Mouse (Mus musculus): Measurements from ENCODE around the gene Filip1l. TPM values are rescaled to one million over a fixed set of nuclear protein-coding genes. Genes with fewer than 3 reads are reported as not detected.

The Filip1l gene
- total and polyA plus RNA-seq, 2 experiments from 2014 or later: 1.3 to 1.7 TPM

DNA sequence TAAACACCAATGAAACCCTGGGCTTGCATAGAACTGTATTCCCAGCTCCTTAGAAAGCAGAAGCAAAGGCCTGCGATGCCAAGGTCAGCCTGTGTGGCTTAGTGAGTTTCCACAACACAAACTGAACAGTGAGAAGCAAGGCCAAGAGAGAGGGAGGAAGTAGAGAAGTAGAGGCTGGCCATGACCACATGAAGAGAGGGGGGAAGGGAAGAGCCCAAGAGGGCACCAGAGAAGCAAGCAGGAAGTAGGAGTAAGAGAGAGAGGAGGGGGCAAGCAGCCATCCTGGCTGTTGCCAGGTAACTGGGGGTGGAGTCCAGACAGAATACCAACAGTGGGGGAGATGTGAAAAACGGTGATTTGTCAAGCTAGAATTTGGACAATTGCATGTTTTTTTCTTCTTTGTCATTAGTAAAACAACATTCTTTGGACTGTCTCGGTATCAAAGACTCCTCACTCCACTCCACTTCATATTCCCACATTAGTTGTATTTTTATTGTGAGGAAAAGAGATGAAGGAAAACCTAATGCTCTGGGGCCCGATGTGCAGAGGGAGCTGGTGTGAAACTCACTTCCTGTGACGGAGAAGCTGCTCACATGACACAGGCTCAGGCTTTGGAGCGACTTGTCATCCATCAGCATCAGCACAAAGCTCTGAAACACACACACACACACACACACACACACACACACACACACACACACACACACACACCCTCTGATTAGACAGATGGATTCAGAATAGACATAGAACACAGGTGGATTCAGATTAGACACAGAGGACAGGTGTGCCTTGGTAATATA is 70.3 kb downstream of the Filip1l start:
- Histone ChIP-seq H3K36me3 (ENCODE audit: insufficient read depth) (no peaks in the 10 kb centered on the region), H3K27me3 (ENCODE audit: insufficient read depth, low read length) (no peaks in the 10 kb centered on the region), H3K4me1 (ENCODE audit: insufficient read depth) (no peaks in the 10 kb centered on the region), H3K4me3 (ENCODE audit: low read depth, low read length) (no peak overlapping the region), H3K27ac (ENCODE audit: low read depth, low read length) (no peak overlapping the region), H3K9ac (no peak overlapping the region), H3K4me2 (ENCODE audit: low read depth) (no peak overlapping the region), H3K9me3 (ENCODE audit: low read length) (no peaks in the 10 kb centered on the region)
- no peak for DNase-seq
- ATAC-seq: no peak; the same call in 1 of the 2 replicates
- 66% methylated on average over 6 of the region's 6 CpGs for WGBS
- TF ChIP-seq CTCF (IDR thresholded peaks at IDR 0.05; ENCODE audit: low read depth): no peak

DNA sequence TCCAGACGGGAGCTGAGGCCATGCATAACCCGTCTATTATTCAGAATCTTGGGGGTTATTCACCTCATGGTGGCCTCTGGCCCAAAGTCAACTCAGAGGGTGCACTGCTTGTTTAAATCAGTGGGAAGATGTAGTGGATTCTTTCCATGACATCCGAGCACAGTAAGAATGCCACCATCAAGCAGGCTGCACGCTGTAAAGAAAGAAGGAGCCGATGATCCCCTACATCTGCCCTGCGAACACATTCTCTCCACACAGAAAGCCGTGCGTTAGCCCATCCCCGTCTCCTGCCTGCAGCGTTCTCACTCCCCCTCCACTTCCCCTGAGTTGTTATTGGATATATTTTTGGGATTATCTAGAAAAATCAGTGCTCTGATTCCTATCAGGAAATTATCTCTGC is 73.8 kb downstream of the Filip1l start:
- WGBS: 71% methylated on average over 10 of the region's 10 CpGs
- no peak; the same call in 1 of the 2 replicates for ATAC-seq
- no peak for DNase-seq
- H3K4me2 ChIP-seq (ENCODE audit: low read depth): no peak overlapping the region
- H3K27ac ChIP-seq (ENCODE audit: low read depth, low read length): no peak overlapping the region
- TF ChIP-seq CTCF (IDR thresholded peaks at IDR 0.05; ENCODE audit: low read depth): no peak
- H3K9me3 ChIP-seq (ENCODE audit: low read length): no peaks in the 10 kb centered on the region
- H3K27me3 ChIP-seq (ENCODE audit: insufficient read depth, low read length): no peaks in the 10 kb centered on the region
- no peak overlapping the region for H3K4me3 ChIP-seq (ENCODE audit: low read depth, low read length)
- no peaks in the 10 kb centered on the region for H3K36me3 ChIP-seq (ENCODE audit: insufficient read depth)
- H3K9ac ChIP-seq: no peak overlapping the region
- no peaks in the 10 kb centered on the region for H3K4me1 ChIP-seq (ENCODE audit: insufficient read depth)

DNA sequence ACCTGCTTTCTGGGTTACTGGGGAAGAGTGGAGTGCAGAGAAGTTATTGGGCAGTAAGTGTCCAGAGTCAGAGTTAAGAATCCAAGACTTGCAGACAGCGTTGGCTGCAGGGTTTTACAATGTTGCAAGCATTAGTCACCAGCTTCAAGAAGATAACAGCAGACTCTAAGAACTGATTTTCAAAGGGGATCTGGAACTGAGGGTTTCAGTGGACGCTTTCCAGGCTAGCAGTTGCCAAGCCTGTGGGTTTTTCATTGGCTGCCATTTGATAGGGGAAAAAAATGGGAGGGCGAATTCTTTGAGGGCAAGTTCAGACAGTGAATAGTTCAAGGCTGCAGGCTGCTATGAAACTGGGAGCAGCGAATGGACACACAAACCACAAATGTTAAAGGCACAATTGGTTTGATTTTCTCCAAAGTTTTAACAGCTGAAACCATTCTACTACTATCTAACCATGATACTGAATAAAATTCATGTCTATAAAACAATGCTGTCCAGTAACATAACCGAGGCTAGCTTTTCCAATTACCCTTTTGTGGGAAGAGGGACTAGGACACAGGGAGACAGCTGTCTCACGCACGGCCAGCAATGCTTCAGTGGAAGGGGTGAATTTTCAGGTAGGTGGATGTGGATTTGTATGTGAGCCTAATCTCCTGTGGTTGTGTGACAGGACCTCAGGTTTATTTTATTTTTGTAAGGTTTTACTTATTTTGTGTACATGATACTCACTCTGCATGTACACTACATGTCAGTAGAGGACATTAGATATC is 74.8 kb downstream of the Filip1l start:
- H3K27ac ChIP-seq (ENCODE audit: low read depth, low read length): no peak overlapping the region
- no peak for ATAC-seq
- no peaks in the 10 kb centered on the region for H3K27me3 ChIP-seq (ENCODE audit: insufficient read depth, low read length)
- no peak for DNase-seq
- no peak for TF ChIP-seq CTCF (IDR thresholded peaks at IDR 0.05; ENCODE audit: low read depth)
- H3K4me2 ChIP-seq (ENCODE audit: low read depth): no peak overlapping the region
- no peaks in the 10 kb centered on the region for H3K9me3 ChIP-seq (ENCODE audit: low read length)
- no peaks in the 10 kb centered on the region for H3K36me3 ChIP-seq (ENCODE audit: insufficient read depth)
- H3K4me1 ChIP-seq (ENCODE audit: insufficient read depth): no peaks in the 10 kb centered on the region
- WGBS: 75% methylated on average over 7 of the region's 7 CpGs
- H3K4me3 ChIP-seq (ENCODE audit: low read depth, low read length): no peak overlapping the region
- H3K9ac ChIP-seq: no peak overlapping the region

DNA sequence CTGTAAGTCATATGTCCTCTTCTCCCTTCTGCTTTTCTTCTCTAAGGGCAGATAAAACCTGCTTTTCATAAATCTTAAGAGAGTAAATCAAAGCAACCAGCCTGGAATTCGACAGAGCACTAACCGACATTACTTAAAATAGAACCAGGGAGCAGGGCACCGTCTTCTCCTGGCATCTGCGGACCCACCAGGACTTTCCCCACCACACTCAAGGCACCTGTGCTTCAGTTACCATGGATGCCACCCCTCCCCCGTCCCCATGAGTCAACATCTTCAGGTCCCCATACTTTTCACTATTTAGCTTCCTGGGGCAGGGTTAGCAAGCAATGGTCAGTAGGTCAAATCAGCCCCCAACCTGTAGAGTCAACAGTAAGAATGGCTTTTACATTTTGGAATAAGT is 76.1 kb downstream of the Filip1l start:
- Histone ChIP-seq H3K4me2 (ENCODE audit: low read depth) (no peak overlapping the region), H3K4me1 (ENCODE audit: insufficient read depth) (no peaks in the 10 kb centered on the region), H3K27ac (ENCODE audit: low read depth, low read length) (no peak overlapping the region), H3K9me3 (ENCODE audit: low read length) (no peaks in the 10 kb centered on the region), H3K9ac (no peak overlapping the region), H3K4me3 (ENCODE audit: low read depth, low read length) (no peak overlapping the region), H3K27me3 (ENCODE audit: insufficient read depth, low read length) (no peaks in the 10 kb centered on the region; the same call in 1 of the 2 replicates), H3K36me3 (ENCODE audit: insufficient read depth) (no peaks in the 10 kb centered on the region)
- WGBS: 95% methylated on average over 5 of the region's 5 CpGs
- no peak for TF ChIP-seq CTCF (IDR thresholded peaks at IDR 0.05; ENCODE audit: low read depth)
- DNase-seq: no peak
- ATAC-seq: no peak

DNA sequence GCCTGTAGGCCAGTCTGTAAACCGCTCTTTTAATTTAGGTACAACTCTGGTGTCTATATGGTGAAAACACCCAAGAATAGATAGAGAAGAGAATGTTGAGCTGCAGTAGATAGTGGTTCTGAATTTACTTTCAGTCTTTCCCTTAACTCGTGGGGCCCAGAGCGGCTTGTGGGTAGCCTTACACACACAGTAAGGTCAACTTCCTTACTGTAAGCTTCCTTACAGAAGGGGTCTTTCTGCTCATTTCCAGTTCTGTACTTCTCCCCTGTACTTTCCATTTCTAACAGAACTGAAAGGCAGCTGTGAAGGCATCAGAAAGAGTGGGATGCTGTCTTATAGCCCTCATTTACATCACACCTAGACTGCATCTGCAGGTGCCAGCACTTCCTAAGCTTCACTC is 78.4 kb downstream of the Filip1l start:
- no peak for ATAC-seq
- DNase-seq: no peak
- no peak overlapping the region for H3K27ac ChIP-seq (ENCODE audit: low read depth, low read length)
- no peaks in the 10 kb centered on the region for H3K9me3 ChIP-seq (ENCODE audit: low read length)
- no peak overlapping the region for H3K4me3 ChIP-seq (ENCODE audit: low read depth, low read length)
- WGBS: 96% methylated on average over 3 of the region's 3 CpGs
- H3K27me3 ChIP-seq (ENCODE audit: insufficient read depth, low read length): no peaks in the 10 kb centered on the region; the same call in 1 of the 2 replicates
- no peaks in the 10 kb centered on the region for H3K4me1 ChIP-seq (ENCODE audit: insufficient read depth)
- H3K4me2 ChIP-seq (ENCODE audit: low read depth): no peak overlapping the region
- H3K9ac ChIP-seq: no peak overlapping the region
- H3K36me3 ChIP-seq (ENCODE audit: insufficient read depth): no peaks in the 10 kb centered on the region
- TF ChIP-seq CTCF (IDR thresholded peaks at IDR 0.05; ENCODE audit: low read depth): no peak

DNA sequence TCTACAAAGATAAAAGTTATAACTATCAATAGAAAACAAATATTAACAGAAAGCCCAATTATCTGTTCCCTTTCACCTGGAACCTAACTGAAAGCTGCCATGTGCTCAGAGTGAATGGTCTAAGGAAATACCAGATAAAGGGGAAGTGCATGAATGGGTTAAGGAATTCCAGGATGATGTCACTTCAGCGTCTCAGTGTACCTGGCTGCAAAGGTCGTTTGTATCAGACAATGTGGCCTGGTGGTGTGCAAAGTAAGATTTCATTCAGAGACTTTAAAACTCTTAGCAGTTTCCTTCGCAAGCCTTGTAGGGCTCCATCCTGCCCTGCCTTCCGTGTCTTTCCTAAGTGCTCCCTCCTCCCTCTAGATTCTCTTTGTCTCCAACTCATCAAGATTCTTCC is 80.3 kb downstream of the Filip1l start:
- Histone ChIP-seq H3K4me1 (ENCODE audit: insufficient read depth) (no peaks in the 10 kb centered on the region), H3K9ac (no peak overlapping the region), H3K27ac (ENCODE audit: low read depth, low read length) (no peak overlapping the region), H3K27me3 (ENCODE audit: insufficient read depth, low read length) (no peaks in the 10 kb centered on the region; the same call in 1 of the 2 replicates), H3K4me2 (ENCODE audit: low read depth) (no peak overlapping the region), H3K36me3 (ENCODE audit: insufficient read depth) (no peaks in the 10 kb centered on the region), H3K9me3 (ENCODE audit: low read length) (no peaks in the 10 kb centered on the region), H3K4me3 (ENCODE audit: low read depth, low read length) (no peak overlapping the region)
- DNase-seq (no peak), ATAC-seq (no peak)
- no peak for TF ChIP-seq CTCF (IDR thresholded peaks at IDR 0.05; ENCODE audit: low read depth)
- WGBS: 72% methylated on average over 4 of the region's 4 CpGs

DNA sequence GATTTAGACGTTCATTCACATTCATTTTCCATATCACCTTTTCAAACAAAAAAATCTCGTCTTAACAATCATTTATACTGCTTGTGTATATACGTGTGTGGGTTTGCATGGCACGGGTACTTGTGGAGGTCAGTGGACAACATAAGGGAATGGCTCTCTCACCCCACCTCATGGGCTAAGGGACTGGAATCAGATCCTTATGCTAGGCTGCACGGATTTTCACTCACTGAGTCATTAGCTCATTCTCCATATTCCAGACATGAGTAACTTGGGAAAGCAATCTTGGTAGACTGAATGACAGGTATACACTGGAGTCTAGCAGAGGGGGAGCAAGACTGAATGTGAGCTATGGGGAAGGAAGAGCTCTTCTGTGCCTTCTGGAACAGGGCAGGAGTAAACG is 80.8 kb downstream of the Filip1l start:
- DNase-seq (no peak), ATAC-seq (no peak)
- Histone ChIP-seq H3K4me3 (ENCODE audit: low read depth, low read length) (no peak overlapping the region), H3K27me3 (ENCODE audit: insufficient read depth, low read length) (no peaks in the 10 kb centered on the region; the same call in 1 of the 2 replicates), H3K4me2 (ENCODE audit: low read depth) (no peak overlapping the region), H3K9me3 (ENCODE audit: low read length) (no peaks in the 10 kb centered on the region), H3K27ac (ENCODE audit: low read depth, low read length) (no peak overlapping the region), H3K36me3 (ENCODE audit: insufficient read depth) (no peaks in the 10 kb centered on the region), H3K4me1 (ENCODE audit: insufficient read depth) (0 out of 2 replicates have a peak, but pooled peaks cover 4% of the 10 kb centered on the region), H3K9ac (no peak overlapping the region)
- 91% methylated on average over 6 of the region's 6 CpGs for WGBS
- TF ChIP-seq CTCF (IDR thresholded peaks at IDR 0.05; ENCODE audit: low read depth): no peak
